Mouse (Mus musculus) stomach, embryonic 14.5 days (tissue): ENCODE measurements around the gene Dcaf5. TPM values are rescaled to one million over a fixed set of nuclear protein-coding genes. Genes with fewer than 3 reads are reported as not detected.
A peak's percentile ranks its signal among the peaks of the same experiment; 100 is the strongest.

Experiments
- microRNA-seq: library from miRNA; unstranded; fragments of <30 nt; microRNA quantifications from one replicate; pipeline ENCODE4, GENCODE M21; 2016
- polyA plus RNA-seq: library from polyadenylated mRNA; unstranded; fragments of >200 nt; fragmentation: Nextera tagmentation; extraction: Ambion mirVana; gene quantifications from 2 replicates; pipeline ENCODE4 v1.2.1, GENCODE M21; 2014

Gene Dcaf5
- polyA plus RNA-seq, 1 experiment from 2014 or later, result 11.9 TPM

Small RNA genes within 50 kb of the gene (microRNA-seq; reads per million reads assigned to microRNA genes)
- gene Mir1843a, result 48.9 reads per million, percentile 39 among the genes with 10 or more reads in this experiment

Other genes with a start within 250 kb of the Dcaf5 start
- gene Actn1, start 176.2 kb downstream of the Dcaf5 start, polyA plus RNA-seq, result 80.4 and 81.7 TPM in 2 replicates
- gene Exd2, start 26.5 kb upstream of the Dcaf5 start, polyA plus RNA-seq, result 33.0 and 34.4 TPM in 2 replicates
- gene Galnt16, start 81.7 kb upstream of the Dcaf5 start, polyA plus RNA-seq, result 10.8 and 11.3 TPM in 2 replicates
- gene Slc39a9, start 207.3 kb upstream of the Dcaf5 start, polyA plus RNA-seq, result 27.0 and 32.0 TPM in 2 replicates
- 250 and 271 TPM in 2 replicates for gene Erh, start 207.7 kb upstream of the Dcaf5 start, polyA plus RNA-seq